Mouse (Mus musculus): Measurements from ENCODE around the gene Opa1.

The Opa1 gene

DNA sequence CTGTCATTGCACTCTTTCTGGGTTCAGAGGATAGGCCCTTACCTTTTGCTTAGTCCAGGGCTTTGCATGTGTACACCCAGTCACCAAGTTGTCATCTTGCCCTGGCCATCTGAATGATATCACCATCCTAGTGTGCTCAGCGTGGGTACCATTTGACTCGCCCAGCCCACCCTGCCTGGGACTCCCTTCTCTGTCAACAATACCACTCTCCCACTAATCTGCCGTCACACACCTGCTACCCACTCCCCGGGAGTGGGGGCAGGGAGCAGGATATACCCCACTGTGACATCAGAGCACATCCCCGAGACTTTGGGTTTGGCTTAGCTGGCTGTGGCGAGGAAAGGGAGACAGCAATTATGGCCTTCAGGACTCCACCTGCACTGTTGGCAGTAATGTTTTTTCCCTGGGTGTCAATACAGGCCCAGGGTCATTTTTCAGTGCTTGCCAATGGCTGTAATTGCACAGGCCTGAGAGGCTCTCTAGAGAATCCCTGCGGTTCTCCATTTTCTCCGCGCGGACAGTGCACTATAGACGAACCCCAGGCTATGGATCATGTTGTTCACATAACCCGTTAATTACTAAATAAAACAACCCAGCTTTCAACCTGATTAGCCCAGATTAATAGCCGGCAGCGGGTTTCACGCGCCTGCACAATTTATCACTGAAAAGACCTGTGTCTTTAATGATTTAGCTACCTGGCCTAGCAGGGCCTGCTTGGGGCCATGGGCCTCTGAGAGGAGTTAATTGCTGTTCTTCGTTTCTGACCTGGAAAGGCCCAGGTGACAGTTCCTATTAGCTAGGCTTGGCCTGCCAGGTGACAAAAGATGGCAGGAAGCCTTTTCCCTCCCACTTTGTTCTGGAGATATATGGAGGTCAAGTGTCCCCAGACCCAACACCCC is 109.1 kb downstream of the Opa1 start:
- DNase-seq (ENCODE audit: low read depth, low spot score) = no peak

DNA sequence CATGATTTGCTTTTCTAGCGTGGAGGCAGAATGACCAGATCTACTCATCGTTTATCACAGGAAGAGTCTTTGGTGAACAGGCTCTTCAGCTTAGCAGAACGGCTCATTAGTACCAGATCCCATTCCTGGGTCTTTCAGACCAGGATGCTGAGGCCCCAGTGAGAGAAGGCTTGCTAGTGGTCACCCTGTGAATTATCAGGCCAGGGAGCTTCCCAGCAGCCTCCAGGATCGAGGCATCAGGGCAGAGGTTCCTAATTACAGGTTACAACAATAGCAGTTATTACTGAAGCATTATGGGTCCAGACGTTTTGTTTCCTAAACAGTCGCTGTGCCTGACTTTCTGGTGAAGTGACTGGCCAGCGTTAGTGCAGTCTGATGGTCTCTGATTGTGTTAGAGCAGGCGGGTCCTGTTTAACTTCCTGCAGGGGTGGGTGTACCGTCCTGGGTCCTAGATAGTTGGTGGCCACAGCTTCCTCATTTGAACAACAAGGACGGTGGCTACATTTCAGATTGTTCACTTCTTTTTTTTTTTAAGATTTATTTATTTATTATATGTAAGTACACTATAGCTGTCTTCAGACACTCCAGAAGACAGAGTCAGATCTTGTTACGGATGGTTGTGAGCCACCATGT is 110.2 kb downstream of the Opa1 start:
- peak; percentile 8 for DNase-seq (ENCODE audit: low read depth, low spot score)

DNA sequence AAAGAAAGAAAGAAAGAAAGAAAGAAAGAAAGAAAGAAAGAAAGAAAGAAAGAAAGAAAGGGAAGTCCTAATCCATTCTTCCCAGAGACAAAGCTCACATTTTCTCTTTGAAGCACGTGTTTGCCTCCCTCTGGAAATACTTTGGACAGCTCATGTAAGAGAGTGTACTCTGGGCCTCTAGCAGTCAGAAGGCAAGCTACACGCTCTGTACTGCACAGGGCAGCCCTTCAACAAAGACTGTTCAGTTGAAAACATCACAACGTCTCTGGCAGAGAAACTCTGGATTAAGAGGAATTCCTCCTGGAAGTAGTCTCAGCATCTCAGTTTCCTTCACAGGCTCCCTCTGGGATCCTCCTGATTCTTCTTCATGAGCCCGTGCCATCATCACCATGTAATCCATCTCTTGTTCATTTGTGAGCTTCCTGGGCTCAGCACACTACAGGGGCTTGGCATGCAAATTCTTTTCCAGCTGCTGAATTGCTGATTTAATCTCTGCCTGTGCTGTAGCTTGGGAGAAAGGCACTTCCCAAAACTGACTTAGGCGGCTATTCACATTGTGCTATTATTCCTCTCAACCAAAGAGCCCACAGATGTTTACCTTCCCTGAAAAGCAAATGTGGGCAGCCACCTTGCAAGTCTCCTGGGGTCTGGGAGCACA is 114.0 kb downstream of the Opa1 start:
- DNase-seq (ENCODE audit: low read depth, low spot score) = no peak

DNA sequence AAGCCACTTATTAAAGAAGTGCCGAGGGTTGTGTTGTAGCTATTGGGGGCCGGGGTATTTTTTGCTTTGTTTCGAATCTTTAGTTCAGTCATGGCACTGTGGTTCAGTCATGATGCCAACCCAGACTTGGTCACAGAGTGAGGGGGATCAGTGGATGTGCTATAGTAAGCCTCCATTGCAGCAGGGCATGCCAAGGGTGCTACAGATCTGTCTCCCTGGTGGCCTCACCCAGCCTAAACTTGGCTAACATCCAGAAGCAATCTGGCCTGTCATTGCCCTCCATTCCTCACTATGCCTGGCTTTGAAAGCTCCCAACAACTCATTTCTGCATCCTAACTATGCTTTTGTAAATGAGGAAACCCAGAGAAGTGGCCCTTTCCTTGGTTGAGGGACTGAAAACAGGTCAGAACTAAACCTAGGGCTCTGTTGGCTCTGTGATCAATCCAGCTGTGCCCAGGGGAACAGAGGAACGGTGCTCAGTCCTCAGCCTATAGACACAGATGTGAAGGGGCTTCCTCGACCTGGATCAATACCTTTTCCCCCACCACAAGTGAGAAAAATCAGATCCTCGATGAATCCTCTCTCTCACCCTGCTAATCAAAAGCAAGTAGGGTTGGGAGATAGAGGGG is 114.8 kb downstream of the Opa1 start:
- no peak for DNase-seq (ENCODE audit: low read depth, low spot score)

DNA sequence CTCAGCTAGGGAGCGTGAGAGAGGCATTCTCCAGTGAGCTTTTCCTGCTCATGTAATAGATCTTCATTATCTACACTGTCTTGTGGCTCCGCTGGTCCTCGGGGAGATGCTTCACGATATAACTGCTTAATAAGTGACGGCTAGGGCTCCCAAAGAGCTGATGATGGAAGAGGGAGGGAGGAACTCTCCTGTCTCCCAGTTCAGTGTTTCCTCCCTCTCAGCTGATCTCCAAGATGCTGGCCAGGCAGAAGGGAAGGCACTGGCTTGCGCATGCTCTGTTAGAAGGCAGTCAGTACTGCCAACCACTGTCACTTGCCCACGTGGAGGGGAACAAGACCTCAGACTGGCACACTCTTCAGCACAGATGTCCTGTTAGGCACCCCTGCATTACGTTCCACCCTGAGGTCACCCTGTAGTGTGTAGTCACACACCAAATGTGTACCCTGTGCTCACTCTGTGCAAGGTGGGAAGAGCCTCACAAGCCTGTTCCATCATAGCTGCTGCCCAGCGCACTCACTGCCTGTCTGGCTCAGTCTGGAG is 115.4 kb downstream of the Opa1 start:
- DNase-seq (ENCODE audit: low read depth, low spot score) = no peak

Measured in A20 (cell line).